Mouse (Mus musculus) limb, embryonic 12.5 days (tissue): ENCODE measurements around the gene Gtpbp10. TPM values are rescaled to one million over a fixed set of nuclear protein-coding genes. Genes with fewer than 3 reads are reported as not detected.

Source experiments
- ATAC-seq: fragments of 200-750 bp; cut with Nextera tagmentation; 2 replicates; pipeline ENCODE4 v1.8.0; 2017; ENCODE audit warnings: low read depth, moderate TSS enrichment; ENCODE audit not compliant: insufficient number of reproducible peaks, insufficient read depth, low FRiP score, low TSS enrichment
- H3K27ac ChIP-seq: fragments of 300-500 bp; sonication (generic); 2 replicates; pipeline ENCODE4 v1.5.1; 2016; ENCODE audit warnings: mild to moderate bottlenecking, moderate library complexity
- H3K27me3 ChIP-seq: fragments of 300-500 bp; sonication (generic); 2 replicates; pipeline ENCODE4 v1.6.1; 2016; ENCODE audit warnings: mild to moderate bottlenecking, moderate library complexity
- H3K36me3 ChIP-seq: fragments of 300-500 bp; sonication (generic); 2 replicates; pipeline ENCODE4 v1.6.1; 2016; ENCODE audit warnings: mild to moderate bottlenecking, moderate library complexity
- H3K4me1 ChIP-seq: fragments of 300-500 bp; sonication (generic); replicated peaks from 2 replicates; pipeline ENCODE4 v1.6.1; 2016
- H3K4me2 ChIP-seq: fragments of 300-500 bp; sonication (generic); 2 replicates; pipeline ENCODE4 v1.6.1; 2016; ENCODE audit warnings: mild to moderate bottlenecking, moderate library complexity
- H3K4me3 ChIP-seq: fragments of 300-500 bp; sonication (generic); replicated peaks from 2 replicates; pipeline ENCODE4 v1.5.1; 2016; ENCODE audit warnings: mild to moderate bottlenecking
- H3K9ac ChIP-seq: fragments of 300-500 bp; sonication (generic); replicated peaks from 2 replicates; pipeline ENCODE4 v1.6.1; 2016; ENCODE audit warnings: mild to moderate bottlenecking, moderate library complexity
- H3K9me3 ChIP-seq: fragments of 300-500 bp; sonication (generic); 2 replicates; pipeline ENCODE4 v1.6.1; 2016; ENCODE audit warnings: mild to moderate bottlenecking, moderate library complexity
- WGBS: fragments of 180-500 bp; shearing (Covaris S2); methylation state at CpG from one replicate; pipeline ENCODE4 v1.1.7; 2016; 5-methylcytosine and 5-hydroxymethylcytosine counted together
- polyA plus RNA-seq: library from polyadenylated mRNA; unstranded; fragments of >200 nt; fragmentation: Nextera tagmentation; extraction: Ambion mirVana; gene quantifications from 2 replicates; pipeline ENCODE4 v1.2.1, GENCODE M21; 2016

Gene Gtpbp10
- 34.8 and 35.3 TPM in 2 replicates for polyA plus RNA-seq

GRCm38 (mm10) chr5:5559079-5559740 is at the start of gene Gtpbp10:
TSS of gene Gtpbp10 (minus strand) at chr5:5559538.
- Histone ChIP-seq H3K36me3 (peaks cover 11% of the 10 kb centered on the region), H3K4me2 (peak within 1 kb of the TSS; percentile 60), H3K27me3 (no peaks in the 10 kb centered on the region), H3K9ac (peak within 1 kb of the TSS; percentile 77), H3K4me1 (peaks cover 6% of the 10 kb centered on the region), H3K27ac (peak within 1 kb of the TSS; percentile 73), H3K4me3 (peak within 1 kb of the TSS; percentile 67), H3K9me3 (no peaks in the 10 kb centered on the region)
- under 1% methylated on average over 43 of the region's 43 CpGs for WGBS
- peak; percentile 97 for ATAC-seq

- no peak overlapping the region for H3K27ac ChIP-seq
- no peaks in the 10 kb centered on the region for H3K36me3 ChIP-seq
- 89% methylated on average over 3 of the region's 3 CpGs for WGBS
- no peak for ATAC-seq
- no peak overlapping the region for H3K4me2 ChIP-seq
- H3K4me1 ChIP-seq = no peaks in the 10 kb centered on the region
- H3K27me3 ChIP-seq = no peaks in the 10 kb centered on the region
- no peak overlapping the region for H3K9ac ChIP-seq
- no peaks in the 10 kb centered on the region for H3K9me3 ChIP-seq
- no peak overlapping the region for H3K4me3 ChIP-seq
Measured at GRCm38 (mm10) chr5:5587686-5588085, 28.3 kb upstream of the Gtpbp10 start.

GRCm38 (mm10) chr5:5573749-5574317 is 14.5 kb upstream of the Gtpbp10 start, which contains the start of gene Gm8773:
TSS of gene Gm8773 (plus strand) at chr5:5573799.
- no peak for ATAC-seq

GRCm38 (mm10) chr5:5562435-5562834 is 3.1 kb upstream of the Gtpbp10 start:
- no peak overlapping the region for H3K27ac ChIP-seq
- no peak for ATAC-seq
- no peak overlapping the region for H3K4me2 ChIP-seq
- no peak overlapping the region for H3K9ac ChIP-seq
- 70% methylated on average over 3 of the region's 3 CpGs for WGBS
- H3K4me1 ChIP-seq = peaks cover 6% of the 10 kb centered on the region
- H3K36me3 ChIP-seq = no peaks in the 10 kb centered on the region
- H3K9me3 ChIP-seq = no peaks in the 10 kb centered on the region
- no peak overlapping the region for H3K4me3 ChIP-seq
- H3K27me3 ChIP-seq = no peaks in the 10 kb centered on the region

More at GRCm38 (mm10) chr5:5573749-5574317, 14.5 kb upstream of the Gtpbp10 start, which contains the start of gene Gm8773:
- Histone ChIP-seq H3K27me3 (peaks cover 34% of the 10 kb centered on the region), H3K9ac (peak within 1 kb of the TSS; percentile 40), H3K4me2 (peak within 1 kb of the TSS; percentile 76), H3K36me3 (no peaks in the 10 kb centered on the region), H3K4me3 (peak within 1 kb of the TSS; percentile 47), H3K9me3 (no peaks in the 10 kb centered on the region), H3K4me1 (no peaks in the 10 kb centered on the region), H3K27ac (no peak within 1 kb of the TSS)
- 1% methylated on average over 24 of the region's 24 CpGs for WGBS

- Histone ChIP-seq H3K4me3 (no peak overlapping the region), H3K4me2 (no peak overlapping the region), H3K9ac (no peak overlapping the region), H3K4me1 (peaks cover 6% of the 10 kb centered on the region), H3K27me3 (no peaks in the 10 kb centered on the region), H3K27ac (no peak overlapping the region), H3K36me3 (no peaks in the 10 kb centered on the region), H3K9me3 (no peaks in the 10 kb centered on the region)
- ATAC-seq = no peak
- 71% methylated on average over 4 of the region's 4 CpGs for WGBS
Measured at GRCm38 (mm10) chr5:5561041-5561706, 1.8 kb upstream of the Gtpbp10 start.

- Histone ChIP-seq H3K4me3 (peak overlapping the region; percentile 67), H3K27ac (peak overlapping the region; percentile 73), H3K4me2 (peak overlapping the region; percentile 60), H3K36me3 (peaks cover 5% of the 10 kb centered on the region), H3K9ac (peak overlapping the region; percentile 77), H3K27me3 (no peaks in the 10 kb centered on the region), H3K9me3 (no peaks in the 10 kb centered on the region), H3K4me1 (peaks cover 6% of the 10 kb centered on the region)
- 47% methylated on average over 8 of the region's 8 CpGs for WGBS
- no peak; the same call in 1 of the 2 replicates for ATAC-seq
Measured at GRCm38 (mm10) chr5:5559798-5560197, 460 bp upstream of the Gtpbp10 start.

- 79% methylated on average over 1 of the region's 1 CpGs for WGBS
Measured at GRCm38 (mm10) chr5:5551110-5551509, 8.2 kb downstream of the Gtpbp10 start.

GRCm38 (mm10) chr5:5540385-5540784 is 19.0 kb downstream of the Gtpbp10 start:
- H3K36me3 ChIP-seq = peaks cover 58% of the 10 kb centered on the region
- ATAC-seq = no peak

More at GRCm38 (mm10) chr5:5551110-5551509, 8.2 kb downstream of the Gtpbp10 start:
- no peak overlapping the region for H3K9ac ChIP-seq
- H3K27me3 ChIP-seq = no peaks in the 10 kb centered on the region
- H3K4me1 ChIP-seq = no peaks in the 10 kb centered on the region
- ATAC-seq = no peak
- H3K4me3 ChIP-seq = no peak overlapping the region
- no peak overlapping the region for H3K4me2 ChIP-seq
- no peak overlapping the region for H3K27ac ChIP-seq
- peaks cover 65% of the 10 kb centered on the region for H3K36me3 ChIP-seq
- no peaks in the 10 kb centered on the region for H3K9me3 ChIP-seq

GRCm38 (mm10) chr5:5539771-5540170 is 19.6 kb downstream of the Gtpbp10 start:
- no peak for ATAC-seq
- 90% methylated on average over 3 of the region's 3 CpGs for WGBS
- Histone ChIP-seq H3K36me3 (peaks cover 56% of the 10 kb centered on the region), H3K4me2 (no peak overlapping the region), H3K27ac (no peak overlapping the region), H3K4me1 (no peaks in the 10 kb centered on the region), H3K9ac (no peak overlapping the region), H3K4me3 (no peak overlapping the region), H3K27me3 (no peaks in the 10 kb centered on the region), H3K9me3 (no peaks in the 10 kb centered on the region)

More at GRCm38 (mm10) chr5:5540385-5540784, 19.0 kb downstream of the Gtpbp10 start:
- H3K9me3 ChIP-seq = no peaks in the 10 kb centered on the region
- no peak overlapping the region for H3K4me3 ChIP-seq
- no peak overlapping the region for H3K9ac ChIP-seq
- H3K27ac ChIP-seq = no peak overlapping the region
- no peaks in the 10 kb centered on the region for H3K4me1 ChIP-seq
- 74% methylated on average over 3 of the region's 3 CpGs for WGBS
- no peak overlapping the region for H3K4me2 ChIP-seq
- H3K27me3 ChIP-seq = no peaks in the 10 kb centered on the region

GRCm38 (mm10) chr5:5536131-5536530 is 23.2 kb downstream of the Gtpbp10 start:
- Histone ChIP-seq H3K27ac (no peak overlapping the region), H3K4me2 (no peak overlapping the region), H3K4me3 (no peak overlapping the region), H3K9ac (no peak overlapping the region), H3K4me1 (no peaks in the 10 kb centered on the region), H3K36me3 (peaks cover 24% of the 10 kb centered on the region), H3K27me3 (no peaks in the 10 kb centered on the region), H3K9me3 (no peaks in the 10 kb centered on the region)
- ATAC-seq = no peak
- 97% methylated on average over 1 of the region's 1 CpGs for WGBS

- Histone ChIP-seq H3K4me3 (no peak overlapping the region), H3K4me1 (no peaks in the 10 kb centered on the region), H3K27ac (no peak overlapping the region), H3K36me3 (peaks cover 9% of the 10 kb centered on the region), H3K4me2 (no peak overlapping the region), H3K9ac (no peak overlapping the region), H3K27me3 (no peaks in the 10 kb centered on the region), H3K9me3 (no peaks in the 10 kb centered on the region)
- ATAC-seq = no peak
- WGBS = 92% methylated on average over 3 of the region's 3 CpGs
Measured at GRCm38 (mm10) chr5:5533656-5534420, 25.5 kb downstream of the Gtpbp10 start.
